Mouse (Mus musculus): ENCODE results near the gene Epyc. TPM values are rescaled to one million over a fixed set of nuclear protein-coding genes. Genes with fewer than 3 reads are reported as not detected.

Gene Epyc
- polyA plus RNA-seq, 1 experiment from 2014 or later: 4.8 TPM

- no peak for ATAC-seq (ENCODE audit: insufficient number of reproducible peaks, insufficient read depth, low FRiP score, low TSS enrichment)
- 24% methylated on average over 4 of the region's 4 CpGs for WGBS
- no peaks in the 10 kb centered on the region for H3K36me3 ChIP-seq
- peak overlapping the region; percentile 61; the same call in 1 of the 2 replicates for H3K27ac ChIP-seq
- no peaks in the 10 kb centered on the region for H3K27me3 ChIP-seq
- H3K9me3 ChIP-seq: no peaks in the 10 kb centered on the region
- no peak overlapping the region for H3K4me3 ChIP-seq
- H3K4me2 ChIP-seq (replicated peaks): no peak overlapping the region
- H3K9ac ChIP-seq: no peak overlapping the region
- H3K4me1 ChIP-seq: peaks cover 8% of the 10 kb centered on the region; the same call in 1 of the 2 replicates
Measured at GRCm38 (mm10) chr10:97668656-97669055, 24.8 kb downstream of the Epyc start.

GRCm38 (mm10) chr10:97670202-97670601 is 26.3 kb downstream of the Epyc start:
- Histone ChIP-seq H3K36me3 (no peaks in the 10 kb centered on the region), H3K4me3 (no peak overlapping the region), H3K9ac (no peak overlapping the region), H3K27me3 (no peaks in the 10 kb centered on the region), H3K4me1 (peaks cover 8% of the 10 kb centered on the region; the same call in 1 of the 2 replicates), H3K4me2 (replicated peaks) (no peak overlapping the region), H3K27ac (no peak overlapping the region), H3K9me3 (no peaks in the 10 kb centered on the region)
- ATAC-seq (ENCODE audit: insufficient number of reproducible peaks, insufficient read depth, low FRiP score, low TSS enrichment): no peak
- WGBS: 45% methylated on average over 4 of the region's 4 CpGs

GRCm38 (mm10) chr10:97673239-97673638 is 29.4 kb downstream of the Epyc start:
- H3K36me3 ChIP-seq: no peaks in the 10 kb centered on the region
- ATAC-seq (ENCODE audit: insufficient number of reproducible peaks, insufficient read depth, low FRiP score, low TSS enrichment): no peak
- 80% methylated on average over 2 of the region's 2 CpGs for WGBS
- no peak overlapping the region for H3K4me2 ChIP-seq (replicated peaks)
- no peaks in the 10 kb centered on the region for H3K27me3 ChIP-seq
- H3K9me3 ChIP-seq: no peaks in the 10 kb centered on the region
- no peak overlapping the region for H3K27ac ChIP-seq
- H3K9ac ChIP-seq: no peak overlapping the region
- peaks cover 6% of the 10 kb centered on the region; the same call in 1 of the 2 replicates for H3K4me1 ChIP-seq
- no peak overlapping the region for H3K4me3 ChIP-seq

- Histone ChIP-seq H3K27me3 (no peaks in the 10 kb centered on the region), H3K9me3 (no peaks in the 10 kb centered on the region)
Measured at GRCm38 (mm10) chr10:97682981-97683380, 39.1 kb downstream of the Epyc start.

GRCm38 (mm10) chr10:97687198-97687597 is 43.3 kb downstream of the Epyc start:
- no peaks in the 10 kb centered on the region for H3K36me3 ChIP-seq
- H3K27me3 ChIP-seq: no peaks in the 10 kb centered on the region

More at GRCm38 (mm10) chr10:97682981-97683380, 39.1 kb downstream of the Epyc start:
- H3K4me1 ChIP-seq: no peaks in the 10 kb centered on the region
- H3K4me3 ChIP-seq: no peak overlapping the region
- no peaks in the 10 kb centered on the region for H3K36me3 ChIP-seq
- no peak overlapping the region for H3K27ac ChIP-seq
- H3K4me2 ChIP-seq (replicated peaks): no peak overlapping the region
- no peak for ATAC-seq (ENCODE audit: insufficient number of reproducible peaks, insufficient read depth, low FRiP score, low TSS enrichment)
- no peak overlapping the region for H3K9ac ChIP-seq

GRCm38 (mm10) chr10:97689425-97689824 is 45.6 kb downstream of the Epyc start:
- no peaks in the 10 kb centered on the region for H3K27me3 ChIP-seq
- H3K27ac ChIP-seq: no peak overlapping the region
- no peak overlapping the region for H3K4me2 ChIP-seq (replicated peaks)
- H3K4me1 ChIP-seq: no peaks in the 10 kb centered on the region
- H3K9me3 ChIP-seq: no peaks in the 10 kb centered on the region
- no peaks in the 10 kb centered on the region for H3K36me3 ChIP-seq
- no peak overlapping the region for H3K4me3 ChIP-seq
- no peak overlapping the region for H3K9ac ChIP-seq
- WGBS: 77% methylated on average over 3 of the region's 3 CpGs
- no peak for ATAC-seq (ENCODE audit: insufficient number of reproducible peaks, insufficient read depth, low FRiP score, low TSS enrichment)

More at GRCm38 (mm10) chr10:97687198-97687597, 43.3 kb downstream of the Epyc start:
- WGBS: 76% methylated on average over 1 of the region's 1 CpGs
- Histone ChIP-seq H3K4me1 (no peaks in the 10 kb centered on the region), H3K9me3 (no peaks in the 10 kb centered on the region), H3K4me3 (no peak overlapping the region), H3K4me2 (replicated peaks) (no peak overlapping the region), H3K9ac (no peak overlapping the region), H3K27ac (no peak overlapping the region)
- ATAC-seq (ENCODE audit: insufficient number of reproducible peaks, insufficient read depth, low FRiP score, low TSS enrichment): no peak

GRCm38 (mm10) chr10:97692913-97693312 is 49.0 kb downstream of the Epyc start, which contains the start of gene Ccer1:
Gene Ccer1, plus strand, starts transcription at chr10:97693059.
- ATAC-seq (ENCODE audit: insufficient number of reproducible peaks, insufficient read depth, low FRiP score, low TSS enrichment): no peak
- Histone ChIP-seq H3K4me1 (no peaks in the 10 kb centered on the region), H3K27me3 (no peaks in the 10 kb centered on the region), H3K4me3 (no peak within 1 kb of the TSS), H3K4me2 (replicated peaks) (no peak within 1 kb of the TSS), H3K36me3 (no peaks in the 10 kb centered on the region), H3K27ac (no peak within 1 kb of the TSS), H3K9ac (no peak within 1 kb of the TSS), H3K9me3 (no peaks in the 10 kb centered on the region)
- WGBS: 77% methylated on average over 20 of the region's 20 CpGs

GRCm38 (mm10) chr10:97693398-97694135 is 49.7 kb downstream of the Epyc start:
- Histone ChIP-seq H3K4me1 (no peaks in the 10 kb centered on the region), H3K4me2 (replicated peaks) (no peak overlapping the region), H3K27ac (no peak overlapping the region), H3K9me3 (no peaks in the 10 kb centered on the region), H3K36me3 (no peaks in the 10 kb centered on the region), H3K27me3 (no peaks in the 10 kb centered on the region), H3K4me3 (no peak overlapping the region), H3K9ac (no peak overlapping the region)
- no peak for ATAC-seq (ENCODE audit: insufficient number of reproducible peaks, insufficient read depth, low FRiP score, low TSS enrichment)
- WGBS: 94% methylated on average over 37 of the region's 37 CpGs

- no peaks in the 10 kb centered on the region for H3K27me3 ChIP-seq
- H3K36me3 ChIP-seq: no peaks in the 10 kb centered on the region
- no peaks in the 10 kb centered on the region for H3K9me3 ChIP-seq
- no peak overlapping the region for H3K4me3 ChIP-seq
- H3K27ac ChIP-seq: no peak overlapping the region
- H3K4me2 ChIP-seq (replicated peaks): no peak overlapping the region
- ATAC-seq (ENCODE audit: insufficient number of reproducible peaks, insufficient read depth, low FRiP score, low TSS enrichment): peak; percentile 69; the same call in 1 of the 2 replicates
- no peaks in the 10 kb centered on the region for H3K4me1 ChIP-seq
- H3K9ac ChIP-seq: no peak overlapping the region
Measured at GRCm38 (mm10) chr10:97702321-97702720, 58.5 kb downstream of the Epyc start.

- H3K9ac ChIP-seq: no peak overlapping the region
- no peaks in the 10 kb centered on the region for H3K27me3 ChIP-seq
- WGBS: 55% methylated on average over 1 of the region's 1 CpGs
- no peaks in the 10 kb centered on the region for H3K9me3 ChIP-seq
- no peaks in the 10 kb centered on the region for H3K4me1 ChIP-seq
- H3K4me2 ChIP-seq (replicated peaks): no peak overlapping the region
- H3K36me3 ChIP-seq: no peaks in the 10 kb centered on the region
- no peak for ATAC-seq (ENCODE audit: insufficient number of reproducible peaks, insufficient read depth, low FRiP score, low TSS enrichment)
- H3K4me3 ChIP-seq: no peak overlapping the region
- no peak overlapping the region for H3K27ac ChIP-seq
Measured at GRCm38 (mm10) chr10:97704562-97704961, 60.7 kb downstream of the Epyc start.

- Histone ChIP-seq H3K9ac (no peak overlapping the region), H3K4me2 (replicated peaks) (no peak overlapping the region), H3K4me3 (no peak overlapping the region), H3K4me1 (no peaks in the 10 kb centered on the region), H3K27me3 (no peaks in the 10 kb centered on the region), H3K9me3 (no peaks in the 10 kb centered on the region), H3K27ac (no peak overlapping the region), H3K36me3 (no peaks in the 10 kb centered on the region)
- ATAC-seq (ENCODE audit: insufficient number of reproducible peaks, insufficient read depth, low FRiP score, low TSS enrichment): no peak
- 2% methylated on average over 5 of the region's 5 CpGs for WGBS
Measured at GRCm38 (mm10) chr10:97712687-97713086, 68.8 kb downstream of the Epyc start.

GRCm38 (mm10) chr10:97714584-97714983 is 70.7 kb downstream of the Epyc start:
- Histone ChIP-seq H3K9me3 (no peaks in the 10 kb centered on the region), H3K27me3 (no peaks in the 10 kb centered on the region), H3K27ac (no peak overlapping the region), H3K4me1 (no peaks in the 10 kb centered on the region), H3K4me2 (replicated peaks) (no peak overlapping the region), H3K4me3 (no peak overlapping the region), H3K9ac (no peak overlapping the region), H3K36me3 (no peaks in the 10 kb centered on the region)
- no peak for ATAC-seq (ENCODE audit: insufficient number of reproducible peaks, insufficient read depth, low FRiP score, low TSS enrichment)
- WGBS: 80% methylated on average over 4 of the region's 4 CpGs
